Mouse (Mus musculus): ENCODE results near the gene Sncb.

DNA sequence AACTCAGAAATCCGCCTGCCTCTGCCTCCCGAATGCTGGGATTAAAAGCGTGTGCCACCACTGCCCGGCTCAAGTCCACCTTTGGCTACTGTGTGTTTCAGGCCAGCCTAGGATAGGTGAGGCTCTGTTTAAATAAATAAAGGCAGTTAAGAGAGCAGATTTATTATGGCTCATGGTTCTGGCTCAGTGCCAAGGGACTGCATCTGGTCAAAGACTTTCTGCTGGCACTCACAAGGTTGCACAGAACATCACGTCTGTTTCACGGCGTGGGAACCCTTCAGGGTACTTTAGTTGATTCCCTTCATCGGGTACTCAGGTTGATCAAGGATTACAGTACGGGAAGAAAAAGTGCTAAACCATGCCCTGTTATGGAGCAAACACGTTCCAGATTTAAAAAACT, 51.4 kb downstream of the Sncb start:
- TF ChIP-seq CTCF (IDR thresholded peaks at IDR 0.05; ENCODE audit: low read depth) (no peak), EP300 (IDR thresholded peaks at IDR 0.05; ENCODE audit: low read depth) (no peak)
